Mouse (Mus musculus): ENCODE results near the gene Arrdc3. TPM values are rescaled to one million over a fixed set of nuclear protein-coding genes. Genes with fewer than 3 reads are reported as not detected.
A peak's percentile ranks its signal among the peaks of the same experiment; 100 is the strongest.
"Not testable (repeated sequence)": the region's sequence is repeated elsewhere in the genome, so short reads cannot be mapped to it uniquely, and the experiment has no call there.

Arrdc3 gene
- polyA plus RNA-seq, 1 experiment from 2014 or later, result 57.3 TPM

DNA sequence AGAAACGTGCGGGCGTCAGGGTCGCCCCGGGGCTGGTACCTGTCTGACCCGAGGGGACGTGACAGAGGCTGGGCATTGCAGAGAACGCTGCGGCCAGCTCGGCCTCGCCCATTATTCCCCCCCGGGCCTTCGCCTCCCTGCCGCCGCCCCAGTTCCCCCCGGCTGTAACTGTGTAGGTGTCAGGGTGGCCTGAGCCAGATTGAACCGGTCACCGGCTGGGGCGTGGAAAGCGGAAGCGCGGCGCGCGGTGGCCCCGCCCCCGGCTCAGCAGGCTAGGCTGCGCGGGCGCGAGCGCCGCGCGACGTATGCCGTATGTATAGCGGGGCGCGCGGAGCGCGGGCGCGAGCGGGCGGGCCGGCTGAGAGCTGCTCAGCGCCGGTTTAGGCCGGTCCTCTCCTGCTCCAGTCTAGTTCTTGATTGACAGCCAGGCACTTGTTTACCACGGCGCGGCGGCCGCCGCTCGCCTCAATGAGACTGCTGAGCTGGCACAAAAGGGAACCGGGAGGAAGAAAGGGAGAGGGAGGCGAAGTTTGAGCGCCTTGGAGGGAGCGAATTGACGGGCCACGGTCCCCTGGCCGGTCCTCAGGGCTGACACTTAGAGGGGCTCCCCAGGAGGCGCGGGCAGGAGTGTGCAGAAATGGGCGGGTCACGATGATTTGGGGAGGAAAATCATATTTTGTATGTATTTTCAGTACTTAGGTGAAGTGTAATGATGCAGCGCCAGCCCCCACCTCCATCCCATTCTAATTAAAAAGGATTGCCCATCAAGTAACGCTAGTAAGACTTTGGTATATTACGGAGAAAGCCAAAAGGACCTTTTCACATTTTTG lies 2.9 kb downstream of the Arrdc3 start:
- Histone ChIP-seq H3K36me3 (peaks cover 25% of the 10 kb centered on the region), H3K27me3 (no peaks in the 10 kb centered on the region), H3K9ac (peak overlapping the region; percentile 99), H3K4me2 (peak overlapping the region; percentile 62), H3K4me3 (replicated peaks) (peak overlapping the region; percentile 80), H3K27ac (peak overlapping the region; percentile 100), H3K9me3 (replicated peaks) (no peaks in the 10 kb centered on the region), H3K4me1 (peaks cover 7% of the 10 kb centered on the region)
- ATAC-seq (replicated peaks; ENCODE audit: low FRiP score), result peak; percentile 94
- under 1% methylated on average over 72 of the region's 72 CpGs for WGBS

DNA sequence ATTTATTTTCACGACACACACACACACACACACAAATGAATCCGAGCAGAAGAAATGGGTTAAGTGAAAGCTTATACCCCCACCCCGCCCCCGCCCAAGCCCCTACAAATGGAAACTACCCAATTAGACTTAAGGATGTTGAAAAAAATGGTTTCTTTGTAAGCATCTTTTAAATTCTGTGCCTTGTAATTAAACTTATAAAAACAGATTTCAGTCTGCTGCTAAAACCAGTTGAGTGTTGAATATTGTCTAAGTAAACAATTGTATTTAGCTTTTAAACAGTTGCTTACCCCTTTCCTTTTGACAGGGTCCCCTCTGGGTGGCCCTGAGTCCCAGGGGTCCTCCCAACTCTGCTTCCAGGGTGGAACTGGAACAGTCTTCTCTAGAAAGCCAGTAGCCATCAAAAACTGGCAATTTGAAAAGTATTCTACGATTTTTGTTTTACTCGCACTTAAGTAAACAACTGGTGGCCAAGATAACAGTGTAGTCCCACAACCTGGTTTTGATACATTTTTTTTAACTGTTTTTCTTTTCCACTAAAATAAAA lies 3.6 kb downstream of the Arrdc3 start:
- Histone ChIP-seq H3K4me1 (peaks cover 7% of the 10 kb centered on the region), H3K4me3 (replicated peaks) (peak overlapping the region; percentile 80), H3K4me2 (peak overlapping the region; percentile 62), H3K9ac (peak overlapping the region; percentile 99), H3K36me3 (peaks cover 30% of the 10 kb centered on the region), H3K9me3 (replicated peaks) (no peaks in the 10 kb centered on the region), H3K27me3 (no peaks in the 10 kb centered on the region), H3K27ac (peak overlapping the region; percentile 100)
- 16% methylated on average over 6 of the region's 6 CpGs for WGBS
- no peak for ATAC-seq (replicated peaks; ENCODE audit: low FRiP score)

DNA sequence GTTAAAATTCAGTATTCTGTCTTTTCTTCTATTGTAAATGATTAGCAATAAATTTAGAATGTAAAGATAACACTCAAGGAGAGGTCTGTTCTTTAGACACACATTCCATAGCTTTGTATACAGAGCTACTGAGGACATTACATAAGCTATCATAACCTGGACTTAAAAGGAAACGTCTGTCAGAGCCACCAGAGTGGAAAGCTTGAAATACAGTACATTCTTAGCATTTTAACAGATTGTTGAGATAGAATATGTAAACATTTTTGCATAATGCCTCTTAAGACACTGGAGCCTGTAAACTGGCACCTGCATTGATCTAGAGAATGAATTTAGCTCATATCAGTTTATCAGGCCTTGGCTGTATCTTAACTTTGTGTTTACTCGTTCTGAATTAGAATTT lies 4.7 kb downstream of the Arrdc3 start:
- Histone ChIP-seq H3K9ac (no peak overlapping the region), H3K36me3 (peaks cover 38% of the 10 kb centered on the region), H3K4me2 (no peak overlapping the region), H3K27ac (no peak overlapping the region), H3K27me3 (no peaks in the 10 kb centered on the region), H3K9me3 (replicated peaks) (no peaks in the 10 kb centered on the region), H3K4me1 (peaks cover 2% of the 10 kb centered on the region), H3K4me3 (replicated peaks) (no peak overlapping the region)
- ATAC-seq (replicated peaks; ENCODE audit: low FRiP score), result no peak
- 74% methylated on average over 2 of the region's 2 CpGs for WGBS

DNA sequence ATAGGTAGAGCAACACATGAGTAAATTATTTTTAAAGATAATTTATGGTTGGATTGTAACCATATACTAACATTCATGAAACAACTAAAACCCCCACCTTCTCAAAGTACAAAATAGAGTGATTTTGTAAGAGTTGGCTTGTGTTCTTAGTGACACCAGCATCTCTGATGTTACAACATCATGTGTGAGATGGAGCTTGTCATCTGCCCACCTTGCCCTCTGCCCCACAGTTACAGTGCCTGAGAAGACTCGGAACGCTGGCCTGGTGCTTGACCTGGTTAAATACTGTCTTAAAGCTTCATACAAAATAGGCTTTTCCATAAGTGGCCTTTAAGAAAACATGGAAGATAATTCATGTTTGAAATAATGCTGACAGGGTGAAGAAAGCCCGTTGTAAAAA lies 11.7 kb downstream of the Arrdc3 start:
- H3K36me3 ChIP-seq, result peaks cover 67% of the 10 kb centered on the region
- H3K4me2 ChIP-seq; H3K27me3 ChIP-seq; H3K4me3 ChIP-seq (replicated peaks); H3K9ac ChIP-seq; H3K9me3 ChIP-seq (replicated peaks); H3K4me1 ChIP-seq; H3K27ac ChIP-seq; ATAC-seq (replicated peaks; ENCODE audit: low FRiP score): not testable (repeated sequence)
- 83% methylated on average over 3 of the region's 3 CpGs for WGBS

DNA sequence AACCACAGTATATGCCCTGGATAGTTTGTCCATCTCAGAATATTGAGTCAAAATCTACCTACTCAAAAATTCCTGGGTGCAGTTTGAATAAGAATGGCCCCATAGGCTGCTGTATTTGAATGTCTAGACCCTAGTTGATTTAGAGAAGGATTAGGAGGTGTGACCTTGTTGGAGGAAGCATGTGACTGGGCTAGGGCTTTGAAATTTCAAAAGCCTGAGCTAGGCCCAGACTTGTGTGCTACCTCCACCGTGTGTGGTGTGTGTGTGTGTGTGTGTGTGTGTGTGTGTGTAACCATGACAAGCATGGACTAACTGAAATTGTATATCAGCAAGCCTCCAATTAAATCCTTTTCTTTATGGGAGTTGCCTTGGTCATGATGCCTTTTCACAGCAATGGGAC lies 14.2 kb downstream of the Arrdc3 start:
- WGBS, result 62% methylated on average over 1 of the region's 1 CpGs
- no peak for ATAC-seq (replicated peaks; ENCODE audit: low FRiP score)
- H3K4me1 ChIP-seq, result no peaks in the 10 kb centered on the region
- no peak overlapping the region for H3K4me3 ChIP-seq (replicated peaks)
- H3K4me2 ChIP-seq, result no peak overlapping the region
- H3K27ac ChIP-seq, result no peak overlapping the region
- no peaks in the 10 kb centered on the region for H3K9me3 ChIP-seq (replicated peaks)
- no peak overlapping the region for H3K9ac ChIP-seq
- no peaks in the 10 kb centered on the region for H3K27me3 ChIP-seq
- peaks cover 45% of the 10 kb centered on the region for H3K36me3 ChIP-seq

DNA sequence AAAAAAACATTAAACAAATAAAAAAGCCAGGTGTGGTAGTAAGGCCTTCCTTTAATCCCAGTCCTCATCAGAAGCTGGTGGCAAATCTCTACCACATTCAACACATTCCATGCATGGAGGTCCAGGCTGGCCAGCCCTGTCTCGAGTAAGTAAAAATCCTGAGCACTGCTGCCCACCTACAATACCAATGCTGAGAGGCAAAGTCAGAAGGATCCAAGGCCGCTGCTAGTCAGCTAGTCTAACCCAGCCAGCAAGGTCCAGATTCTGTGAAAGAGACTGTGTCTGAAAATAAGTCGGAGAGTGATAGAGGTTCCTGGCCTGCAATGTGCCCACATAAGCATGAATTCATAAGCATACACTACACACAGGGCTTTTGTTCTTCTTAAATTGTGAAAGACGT lies 14.9 kb downstream of the Arrdc3 start:
- no peak for ATAC-seq (replicated peaks; ENCODE audit: low FRiP score)

DNA sequence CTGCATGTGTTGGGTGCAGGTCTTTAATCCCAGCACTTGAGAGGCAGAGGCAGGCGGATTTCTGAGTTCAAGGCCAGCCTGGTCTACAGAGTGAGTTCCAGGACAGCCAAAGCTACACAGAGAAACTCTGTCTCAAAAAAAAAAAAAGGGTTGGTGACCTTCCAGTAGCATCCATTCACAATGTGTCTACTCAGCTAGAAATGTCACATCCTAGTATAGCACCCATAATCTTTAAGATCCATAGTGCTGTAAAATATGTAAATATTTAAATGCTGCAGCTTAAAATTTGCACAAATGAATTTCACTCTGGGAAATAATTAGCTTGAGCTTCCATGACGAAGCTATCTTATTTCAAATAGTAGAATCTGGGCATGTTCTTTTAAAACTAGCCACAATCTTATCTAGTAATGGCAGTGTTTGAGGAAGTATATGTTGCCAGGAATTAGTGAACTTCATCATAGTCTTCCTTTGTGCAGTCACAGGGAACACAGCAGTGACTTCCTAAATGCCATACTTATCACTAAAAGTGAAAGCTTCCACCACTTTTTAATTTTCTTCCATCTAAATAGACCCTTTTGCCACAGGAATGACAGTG lies 16.3 kb downstream of the Arrdc3 start:
- Histone ChIP-seq H3K4me3 (replicated peaks) (no peak overlapping the region), H3K9me3 (replicated peaks) (no peaks in the 10 kb centered on the region), H3K27ac (no peak overlapping the region), H3K36me3 (peaks cover 25% of the 10 kb centered on the region), H3K4me2 (no peak overlapping the region), H3K27me3 (no peaks in the 10 kb centered on the region), H3K4me1 (no peaks in the 10 kb centered on the region), H3K9ac (no peak overlapping the region)
- no peak for ATAC-seq (replicated peaks; ENCODE audit: low FRiP score)
- 91% methylated on average over 2 of the region's 2 CpGs for WGBS

More for the DNA sequence above, 14.9 kb downstream of the Arrdc3 start:
- no peak overlapping the region for H3K4me3 ChIP-seq (replicated peaks)
- 89% methylated on average over 4 of the region's 4 CpGs for WGBS
- H3K4me1 ChIP-seq, result no peaks in the 10 kb centered on the region
- H3K36me3 ChIP-seq, result peaks cover 40% of the 10 kb centered on the region
- H3K9ac ChIP-seq, result no peak overlapping the region
- H3K9me3 ChIP-seq (replicated peaks), result no peaks in the 10 kb centered on the region
- H3K27ac ChIP-seq, result no peak overlapping the region
- H3K4me2 ChIP-seq, result no peak overlapping the region
- no peaks in the 10 kb centered on the region for H3K27me3 ChIP-seq

DNA sequence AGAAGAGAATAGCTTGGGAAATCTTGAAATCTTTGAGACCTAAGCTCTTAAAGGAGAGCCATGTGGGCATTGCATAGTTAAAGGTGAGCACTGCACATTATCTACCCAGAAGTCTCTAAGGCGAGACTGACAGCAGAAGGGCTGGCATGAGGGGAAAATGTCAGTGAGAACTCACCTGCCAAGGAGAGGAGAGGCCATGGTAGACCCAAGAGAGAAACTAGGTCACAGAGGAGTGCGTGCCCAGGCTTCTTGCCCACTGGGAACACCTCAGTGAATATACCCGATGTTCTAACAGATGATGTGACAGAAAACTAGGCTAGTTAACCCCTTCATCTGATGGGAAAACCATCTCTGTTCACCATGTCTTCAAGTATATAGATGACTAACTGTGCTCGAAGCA lies 18.2 kb downstream of the Arrdc3 start:
- 88% methylated on average over 4 of the region's 4 CpGs for WGBS
- no peak for ATAC-seq (replicated peaks; ENCODE audit: low FRiP score)
- Histone ChIP-seq H3K27me3 (no peaks in the 10 kb centered on the region), H3K27ac (no peak overlapping the region), H3K4me1 (no peaks in the 10 kb centered on the region), H3K4me2 (no peak overlapping the region), H3K36me3 (peaks cover 17% of the 10 kb centered on the region), H3K9ac (no peak overlapping the region), H3K9me3 (replicated peaks) (no peaks in the 10 kb centered on the region), H3K4me3 (replicated peaks) (no peak overlapping the region)

DNA sequence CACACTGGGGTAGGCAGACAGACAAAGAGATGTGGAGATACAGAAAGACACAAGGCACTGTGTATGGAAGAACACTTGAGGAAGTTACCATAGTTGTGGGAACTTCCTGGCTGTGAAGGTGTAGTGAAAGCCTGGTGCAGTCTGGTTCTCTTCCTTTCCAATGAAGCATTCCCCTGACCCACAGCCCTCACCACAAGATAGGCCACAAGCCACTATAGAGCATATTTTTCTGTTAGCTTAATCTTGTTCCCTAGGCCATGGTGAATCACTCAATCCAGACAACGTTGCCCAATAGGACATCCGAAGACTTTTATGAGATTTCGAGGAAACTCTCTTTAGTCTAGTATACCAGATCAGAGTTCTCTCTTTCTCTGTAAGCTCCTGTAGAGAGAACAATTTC lies 19.6 kb downstream of the Arrdc3 start:
- H3K4me2 ChIP-seq, result no peak overlapping the region
- WGBS, result 90% methylated on average over 3 of the region's 3 CpGs
- no peak overlapping the region for H3K4me3 ChIP-seq (replicated peaks)
- H3K9me3 ChIP-seq (replicated peaks), result no peaks in the 10 kb centered on the region
- H3K36me3 ChIP-seq, result peaks cover 5% of the 10 kb centered on the region; the same call in 1 of the 2 replicates
- H3K4me1 ChIP-seq, result no peaks in the 10 kb centered on the region
- no peak overlapping the region for H3K9ac ChIP-seq
- no peak overlapping the region for H3K27ac ChIP-seq
- H3K27me3 ChIP-seq, result no peaks in the 10 kb centered on the region
- ATAC-seq (replicated peaks; ENCODE audit: low FRiP score), result no peak

DNA sequence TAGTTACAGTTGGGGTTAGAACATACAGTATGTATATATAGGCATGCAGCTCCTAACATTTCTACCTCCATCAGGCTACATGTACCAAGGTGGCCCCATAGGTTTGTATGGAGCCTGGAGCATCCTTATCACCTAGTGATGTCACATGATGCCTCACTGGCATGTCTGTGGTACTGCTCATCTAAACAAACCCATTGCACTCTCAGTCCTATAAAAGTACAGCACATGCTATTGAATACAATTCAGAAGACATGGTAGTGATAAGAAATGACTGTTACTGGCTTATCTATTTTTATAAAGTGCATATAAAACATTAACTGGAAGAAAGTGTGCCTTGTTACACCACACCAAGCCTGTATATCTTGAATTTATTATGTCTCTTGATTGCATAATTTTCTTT lies 30.2 kb downstream of the Arrdc3 start:
- H3K9me3 ChIP-seq (replicated peaks), result no peaks in the 10 kb centered on the region
- H3K9ac ChIP-seq, result no peak overlapping the region
- H3K4me2 ChIP-seq, result no peak overlapping the region
- H3K4me3 ChIP-seq (replicated peaks), result no peak overlapping the region
- no peaks in the 10 kb centered on the region for H3K27me3 ChIP-seq
- ATAC-seq (replicated peaks; ENCODE audit: low FRiP score), result no peak
- no peaks in the 10 kb centered on the region for H3K36me3 ChIP-seq
- no peak overlapping the region for H3K27ac ChIP-seq
- no peaks in the 10 kb centered on the region for H3K4me1 ChIP-seq

DNA sequence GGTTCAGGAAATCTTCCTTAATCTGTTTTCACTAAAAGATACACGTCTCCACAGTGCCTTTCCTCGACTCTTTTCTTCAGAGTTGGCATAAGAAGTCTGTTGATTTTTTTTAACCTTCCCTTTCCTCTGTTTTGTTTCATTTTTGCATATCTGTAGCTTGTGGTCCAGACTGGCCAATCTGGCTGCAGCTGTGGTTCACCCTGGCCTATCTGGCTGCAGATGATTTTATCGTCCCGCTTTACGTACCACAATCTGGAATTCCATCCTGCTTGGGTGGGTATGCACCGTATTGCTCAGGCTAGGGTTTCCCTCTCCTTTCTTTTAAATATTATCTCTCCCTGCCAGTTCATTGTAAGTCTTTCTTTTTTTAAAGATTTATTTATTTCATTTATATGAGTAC lies 37.8 kb downstream of the Arrdc3 start:
- Histone ChIP-seq H3K4me1 (no peaks in the 10 kb centered on the region), H3K4me3 (replicated peaks) (no peak overlapping the region), H3K36me3 (no peaks in the 10 kb centered on the region), H3K9me3 (replicated peaks) (no peaks in the 10 kb centered on the region), H3K27ac (no peak overlapping the region), H3K9ac (no peak overlapping the region), H3K27me3 (no peaks in the 10 kb centered on the region), H3K4me2 (no peak overlapping the region)
- 89% methylated on average over 6 of the region's 6 CpGs for WGBS
- ATAC-seq (replicated peaks; ENCODE audit: low FRiP score), result no peak

DNA sequence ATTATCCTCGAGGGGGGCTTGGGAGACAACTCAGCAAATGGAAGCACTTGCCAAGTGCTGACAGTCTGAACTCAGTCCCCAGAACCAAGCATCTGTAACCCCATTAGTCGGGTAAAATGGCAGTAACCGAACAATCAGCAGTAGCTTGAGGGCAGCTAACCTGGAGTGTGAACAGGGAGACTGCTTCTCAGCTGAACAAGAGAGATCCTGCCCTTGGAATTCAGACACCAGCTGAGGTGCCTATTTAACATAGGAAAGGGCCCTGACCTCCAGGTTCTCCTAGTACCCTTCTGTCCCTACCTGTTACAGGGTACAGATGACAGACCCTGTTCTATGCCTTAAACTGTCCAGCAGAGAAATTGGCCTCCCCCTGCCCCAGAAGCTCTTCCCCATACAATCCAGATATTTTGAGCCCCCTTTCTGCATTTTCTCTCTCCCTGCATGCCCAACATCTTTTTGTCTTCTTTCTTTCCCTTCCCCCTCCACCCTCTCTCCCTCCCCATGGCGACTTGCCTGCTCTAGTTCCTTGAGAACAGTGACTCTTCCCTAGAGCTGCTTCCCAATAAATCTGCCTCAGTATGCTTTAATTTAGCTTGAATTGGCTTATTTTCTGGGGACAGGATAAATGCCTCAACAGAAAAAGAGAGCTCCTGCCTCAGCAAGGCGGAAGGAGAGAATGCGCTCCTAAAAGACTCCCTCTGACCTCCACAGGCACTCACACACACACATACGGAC lies 38.6 kb downstream of the Arrdc3 start:
- H3K9me3 ChIP-seq (replicated peaks), result no peaks in the 10 kb centered on the region
- H3K4me2 ChIP-seq, result no peak overlapping the region
- no peak overlapping the region for H3K27ac ChIP-seq
- ATAC-seq (replicated peaks; ENCODE audit: low FRiP score), result no peak
- no peaks in the 10 kb centered on the region for H3K36me3 ChIP-seq
- no peaks in the 10 kb centered on the region for H3K27me3 ChIP-seq
- no peak overlapping the region for H3K4me3 ChIP-seq (replicated peaks)
- H3K9ac ChIP-seq, result no peak overlapping the region
- WGBS, result 62% methylated on average over 7 of the region's 7 CpGs
- H3K4me1 ChIP-seq, result no peaks in the 10 kb centered on the region
